Mouse (Mus musculus): Measurements from ENCODE around the gene Mapk1.

GRCm38 (mm10) chr16:16966290-16966689 lies 16.9 kb upstream of the Mapk1 start:
- no peak for TF ChIP-seq CTCF (conservative IDR thresholded peaks at IDR 0.05; ENCODE audit: low read length)
- no peak for TF ChIP-seq POU5F1 (IDR thresholded peaks at IDR 0.05; ENCODE audit: borderline replicate concordance, low read length)

All from E14TG2a.4 (cell line).